Mouse (Mus musculus) stomach, embryonic 14.5 days (tissue): ENCODE results near the gene Nrcam. TPM values are rescaled to one million over a fixed set of nuclear protein-coding genes. Genes with fewer than 3 reads are reported as not detected.

Experiments
- ATAC-seq: fragments of 200-750 bp; cut with Nextera tagmentation; 2 replicates; pipeline ENCODE4 v1.8.0; 2017; ENCODE audit warnings: low read depth, moderate TSS enrichment; ENCODE audit not compliant: insufficient number of reproducible peaks, insufficient read depth, low FRiP score
- H3K27ac ChIP-seq: fragments of 300-500 bp; sonication (generic); 2 replicates; pipeline ENCODE4 v1.5.1; 2014; ENCODE audit warnings: mild to moderate bottlenecking, low read length, moderate library complexity, mixed read lengths
- H3K27me3 ChIP-seq: fragments of 300-500 bp; sonication (generic); 2 replicates; pipeline ENCODE4 v1.6.1; 2014; ENCODE audit warnings: low read length, control low read depth, mixed read lengths; ENCODE audit not compliant: control insufficient read depth, insufficient read depth
- H3K36me3 ChIP-seq: fragments of 300-500 bp; sonication (generic); 2 replicates; pipeline ENCODE4 v1.6.1; 2014; ENCODE audit warnings: mild to moderate bottlenecking, control low read depth, low read length, moderate library complexity, mixed read lengths; ENCODE audit not compliant: control insufficient read depth, insufficient read depth
- H3K4me1 ChIP-seq: fragments of 300-500 bp; sonication (generic); 2 replicates; pipeline ENCODE4 v1.6.1; 2014; ENCODE audit warnings: low read length, control low read depth, mixed read lengths; ENCODE audit not compliant: control insufficient read depth, insufficient read depth
- H3K4me2 ChIP-seq: fragments of 300-500 bp; sonication (generic); replicated peaks from 2 replicates; pipeline ENCODE4 v1.6.1; 2014; ENCODE audit warnings: low read depth, low read length, control low read depth
- H3K4me3 ChIP-seq: fragments of 300-500 bp; sonication (generic); 2 replicates; pipeline ENCODE4 v1.5.1; 2014; ENCODE audit warnings: low read depth, low read length, control low read depth
- H3K9ac ChIP-seq: fragments of 300-500 bp; sonication (generic); replicated peaks from 2 replicates; pipeline ENCODE4 v1.6.1; 2014; ENCODE audit warnings: low read depth, mild to moderate bottlenecking, control low read depth, low read length, moderate library complexity, mixed read lengths
- H3K9me3 ChIP-seq: fragments of 300-500 bp; sonication (generic); 2 replicates; pipeline ENCODE4 v1.6.1; 2016; ENCODE audit warnings: low read depth, low read length, control low read depth; ENCODE audit not compliant: control insufficient read depth
- WGBS: fragments of 180-500 bp; shearing (Covaris S2); extraction: QIAGEN DNeasy Blood & Tissue Kit; methylation state at CpG from one replicate; pipeline ENCODE4 v1.1.7; 2014; 5-methylcytosine and 5-hydroxymethylcytosine counted together
- polyA plus RNA-seq: library from polyadenylated mRNA; unstranded; fragments of >200 nt; fragmentation: Nextera tagmentation; extraction: Ambion mirVana; gene quantifications from 2 replicates; pipeline ENCODE4 v1.2.1, GENCODE M21; 2014

The Nrcam gene
- polyA plus RNA-seq, 1 experiment from 2014 or later: 10.1 TPM

GRCm38 (mm10) chr12:44304869-44305268 lies 23.8 kb upstream of the Nrcam start:
- Histone ChIP-seq H3K4me3 (no peak overlapping the region), H3K27me3 (no peaks in the 10 kb centered on the region), H3K4me2 (no peak overlapping the region), H3K9ac (no peak overlapping the region), H3K27ac (no peak overlapping the region), H3K36me3 (peaks cover 11% of the 10 kb centered on the region), H3K9me3 (no peaks in the 10 kb centered on the region), H3K4me1 (no peaks in the 10 kb centered on the region)
- no peak for ATAC-seq
- WGBS: 71% methylated on average over 5 of the region's 5 CpGs

- 87% methylated on average over 3 of the region's 3 CpGs for WGBS
- Histone ChIP-seq H3K4me2 (no peak overlapping the region), H3K27ac (no peak overlapping the region), H3K9me3 (no peaks in the 10 kb centered on the region), H3K4me3 (no peak overlapping the region), H3K9ac (no peak overlapping the region), H3K27me3 (no peaks in the 10 kb centered on the region), H3K4me1 (no peaks in the 10 kb centered on the region), H3K36me3 (peaks cover 11% of the 10 kb centered on the region)
- no peak for ATAC-seq
Observed at GRCm38 (mm10) chr12:44308221-44308620, 20.5 kb upstream of the Nrcam start.

GRCm38 (mm10) chr12:44315212-44315611 lies 13.5 kb upstream of the Nrcam start:
- Histone ChIP-seq H3K4me2 (no peak overlapping the region), H3K9ac (no peak overlapping the region), H3K4me3 (no peak overlapping the region), H3K27ac (no peak overlapping the region), H3K36me3 (no peaks in the 10 kb centered on the region; the same call in 1 of the 2 replicates), H3K27me3 (no peaks in the 10 kb centered on the region), H3K9me3 (no peaks in the 10 kb centered on the region), H3K4me1 (no peaks in the 10 kb centered on the region)
- no peak for ATAC-seq
- 85% methylated on average over 2 of the region's 2 CpGs for WGBS

GRCm38 (mm10) chr12:44325091-44325490 lies 3.6 kb upstream of the Nrcam start:
- H3K9me3 ChIP-seq: no peaks in the 10 kb centered on the region
- no peak overlapping the region for H3K4me2 ChIP-seq
- H3K27me3 ChIP-seq: 0 out of 2 replicates have a peak, but pooled peaks cover 2% of the 10 kb centered on the region
- no peak overlapping the region for H3K27ac ChIP-seq
- ATAC-seq: no peak
- no peak overlapping the region for H3K4me3 ChIP-seq
- no peaks in the 10 kb centered on the region for H3K36me3 ChIP-seq
- H3K4me1 ChIP-seq: no peaks in the 10 kb centered on the region
- no peak overlapping the region for H3K9ac ChIP-seq

- H3K4me3 ChIP-seq: no peak overlapping the region
- ATAC-seq: no peak
- no peak overlapping the region for H3K4me2 ChIP-seq
- H3K27ac ChIP-seq: no peak overlapping the region
- no peaks in the 10 kb centered on the region for H3K9me3 ChIP-seq
- 37% methylated on average over 6 of the region's 6 CpGs for WGBS
- 0 out of 2 replicates have a peak, but pooled peaks cover 2% of the 10 kb centered on the region for H3K27me3 ChIP-seq
- H3K36me3 ChIP-seq: no peaks in the 10 kb centered on the region
- no peak overlapping the region for H3K9ac ChIP-seq
- no peaks in the 10 kb centered on the region for H3K4me1 ChIP-seq
Observed at GRCm38 (mm10) chr12:44327452-44327851, 1.2 kb upstream of the Nrcam start.

- Histone ChIP-seq H3K4me1 (no peaks in the 10 kb centered on the region), H3K27ac (no peak overlapping the region), H3K9ac (peak overlapping the region; percentile 33; the same call in 1 of the 2 replicates), H3K27me3 (0 out of 2 replicates have a peak, but pooled peaks cover 2% of the 10 kb centered on the region), H3K4me3 (peak overlapping the region; percentile 62), H3K36me3 (no peaks in the 10 kb centered on the region), H3K4me2 (peak overlapping the region; percentile 98), H3K9me3 (no peaks in the 10 kb centered on the region)
- WGBS: under 1% methylated on average over 61 of the region's 61 CpGs
- ATAC-seq: peak; percentile 56; the same call in 1 of the 2 replicates
Observed at GRCm38 (mm10) chr12:44329316-44330215, 881 bp downstream of the Nrcam start.

- ATAC-seq: no peak
- Histone ChIP-seq H3K4me3 (peak overlapping the region; percentile 62), H3K27ac (no peak overlapping the region), H3K27me3 (0 out of 2 replicates have a peak, but pooled peaks cover 2% of the 10 kb centered on the region), H3K4me1 (no peaks in the 10 kb centered on the region), H3K4me2 (peak overlapping the region; percentile 98), H3K9ac (no peak overlapping the region), H3K9me3 (no peaks in the 10 kb centered on the region), H3K36me3 (no peaks in the 10 kb centered on the region)
- WGBS: 4% methylated on average over 9 of the region's 9 CpGs
Observed at GRCm38 (mm10) chr12:44330216-44330719, 1.6 kb downstream of the Nrcam start.

GRCm38 (mm10) chr12:44337136-44337640 lies 8.5 kb downstream of the Nrcam start:
- Histone ChIP-seq H3K4me2 (no peak overlapping the region), H3K27ac (no peak overlapping the region), H3K9me3 (no peaks in the 10 kb centered on the region), H3K27me3 (no peaks in the 10 kb centered on the region), H3K4me3 (no peak overlapping the region), H3K9ac (no peak overlapping the region), H3K36me3 (no peaks in the 10 kb centered on the region), H3K4me1 (no peaks in the 10 kb centered on the region)
- 87% methylated on average over 2 of the region's 2 CpGs for WGBS
- ATAC-seq: no peak
